Mouse (Mus musculus) hindbrain, embryonic 14.5 days (tissue): ENCODE measurements around the gene Mst1r. TPM values are rescaled to one million over a fixed set of nuclear protein-coding genes. Genes with fewer than 3 reads are reported as not detected.

ENCODE experiments used
- ATAC-seq: fragments of 200-750 bp; cut with Nextera tagmentation; 2 replicates; pipeline ENCODE4 v1.8.0; 2017; ENCODE audit warnings: moderate number of reproducible peaks, mild to moderate bottlenecking, moderate TSS enrichment, moderate library complexity; ENCODE audit not compliant: low FRiP score
- DNase-seq: peaks from one replicate; pipeline ENCODE4 v3.0.0-alpha.2; 2015; ENCODE audit warnings: low spot score
- H3K27ac ChIP-seq: fragments of 300-500 bp; sonication (generic); 2 replicates; pipeline ENCODE4 v1.5.1; 2014; ENCODE audit warnings: mild to moderate bottlenecking, moderate library complexity
- H3K27me3 ChIP-seq: fragments of 300-500 bp; sonication (generic); 2 replicates; pipeline ENCODE4 v1.6.1; 2014; ENCODE audit warnings: mild to moderate bottlenecking, low read length, mixed read lengths; ENCODE audit not compliant: control insufficient read depth, insufficient read depth
- H3K36me3 ChIP-seq: fragments of 300-500 bp; sonication (generic); replicated peaks from 2 replicates; pipeline ENCODE4 v1.6.1; 2014; ENCODE audit not compliant: control insufficient read depth, insufficient read depth
- H3K4me1 ChIP-seq: fragments of 300-500 bp; sonication (generic); replicated peaks from 2 replicates; pipeline ENCODE4 v1.6.1; 2014; ENCODE audit warnings: antibody characterized with exemption, low read length, mixed read lengths; ENCODE audit not compliant: control insufficient read depth, insufficient read depth
- H3K4me2 ChIP-seq: fragments of 300-500 bp; sonication (generic); replicated peaks from 2 replicates; pipeline ENCODE4 v1.6.1; 2014; ENCODE audit warnings: mild to moderate bottlenecking, moderate library complexity
- H3K4me3 ChIP-seq: fragments of 300-500 bp; sonication (generic); replicated peaks from 2 replicates; pipeline ENCODE4 v1.5.1; 2014; ENCODE audit warnings: mild to moderate bottlenecking, low read length
- H3K9ac ChIP-seq: fragments of 300-500 bp; sonication (generic); 2 replicates; pipeline ENCODE4 v1.6.1; 2014
- H3K9me3 ChIP-seq: fragments of 300-500 bp; sonication (generic); 2 replicates; pipeline ENCODE4 v1.6.1; 2016; ENCODE audit warnings: low read length; ENCODE audit not compliant: control insufficient read depth
- WGBS: fragments of 180-500 bp; shearing (Covaris S2); extraction: QIAGEN DNeasy Blood & Tissue Kit; methylation state at CpG from one replicate; pipeline ENCODE4 v1.1.7; 2014; 5-methylcytosine and 5-hydroxymethylcytosine counted together
- polyA plus RNA-seq: library from polyadenylated mRNA; unstranded; fragments of >200 nt; fragmentation: Nextera tagmentation; extraction: Ambion mirVana; gene quantifications from 2 replicates; pipeline ENCODE4 v1.2.1, GENCODE M21; 2014

Mst1r gene
- polyA plus RNA-seq, 1 experiment from 2014 or later = 0.95 TPM

GRCm38 (mm10) chr9:107888267-107888850, 18.3 kb upstream of the Mst1r start:
- Histone ChIP-seq H3K4me1 (peaks cover 17% of the 10 kb centered on the region), H3K9me3 (no peaks in the 10 kb centered on the region), H3K9ac (peak overlapping the region; percentile 84), H3K4me2 (peak overlapping the region; percentile 67), H3K27ac (peak overlapping the region; percentile 81), H3K27me3 (peaks cover 6% of the 10 kb centered on the region), H3K36me3 (peaks cover 9% of the 10 kb centered on the region; the same call in 1 of the 2 replicates), H3K4me3 (peak overlapping the region; percentile 88)
- ATAC-seq (peak; percentile 74), DNase-seq (peak; percentile 38)
- WGBS = under 1% methylated on average over 18 of the region's 18 CpGs

GRCm38 (mm10) chr9:107890260-107890659, 16.4 kb upstream of the Mst1r start:
- H3K4me2 ChIP-seq = no peak overlapping the region
- no peak overlapping the region for H3K4me3 ChIP-seq
- no peak overlapping the region for H3K27ac ChIP-seq
- H3K9ac ChIP-seq = no peak overlapping the region
- H3K4me1 ChIP-seq = peaks cover 17% of the 10 kb centered on the region
- H3K9me3 ChIP-seq = no peaks in the 10 kb centered on the region
- peaks cover 6% of the 10 kb centered on the region for H3K27me3 ChIP-seq
- DNase-seq = no peak
- peaks cover 14% of the 10 kb centered on the region; the same call in 1 of the 2 replicates for H3K36me3 ChIP-seq
- ATAC-seq = no peak
- WGBS = 95% methylated on average over 6 of the region's 6 CpGs

GRCm38 (mm10) chr9:107891023-107891422, 15.7 kb upstream of the Mst1r start:
- Histone ChIP-seq H3K9ac (no peak overlapping the region), H3K36me3 (peaks cover 14% of the 10 kb centered on the region; the same call in 1 of the 2 replicates), H3K4me3 (no peak overlapping the region), H3K4me2 (no peak overlapping the region), H3K9me3 (no peaks in the 10 kb centered on the region), H3K4me1 (peaks cover 17% of the 10 kb centered on the region), H3K27ac (no peak overlapping the region), H3K27me3 (peaks cover 6% of the 10 kb centered on the region)
- 97% methylated on average over 1 of the region's 1 CpGs for WGBS
- DNase-seq (no peak), ATAC-seq (no peak)

GRCm38 (mm10) chr9:107898563-107898962, 8.1 kb upstream of the Mst1r start:
- 88% methylated on average over 10 of the region's 10 CpGs for WGBS
- peaks cover 40% of the 10 kb centered on the region for H3K36me3 ChIP-seq

GRCm38 (mm10) chr9:107899855-107900254, 6.8 kb upstream of the Mst1r start:
- Histone ChIP-seq H3K4me1 (no peaks in the 10 kb centered on the region; the same call in 1 of the 2 replicates), H3K9ac (no peak overlapping the region), H3K27me3 (peaks cover 15% of the 10 kb centered on the region; the same call in 1 of the 2 replicates), H3K4me2 (no peak overlapping the region), H3K27ac (no peak overlapping the region), H3K36me3 (peaks cover 36% of the 10 kb centered on the region), H3K4me3 (no peak overlapping the region), H3K9me3 (no peaks in the 10 kb centered on the region)
- WGBS = 70% methylated on average over 12 of the region's 12 CpGs
- no peak for DNase-seq
- ATAC-seq = no peak

More at GRCm38 (mm10) chr9:107898563-107898962, 8.1 kb upstream of the Mst1r start:
- no peak for ATAC-seq
- Histone ChIP-seq H3K4me2 (no peak overlapping the region), H3K9me3 (no peaks in the 10 kb centered on the region), H3K4me1 (no peaks in the 10 kb centered on the region; the same call in 1 of the 2 replicates), H3K27ac (no peak overlapping the region), H3K4me3 (no peak overlapping the region), H3K9ac (no peak overlapping the region), H3K27me3 (peaks cover 15% of the 10 kb centered on the region; the same call in 1 of the 2 replicates)
- no peak for DNase-seq

- Histone ChIP-seq H3K9ac (peak overlapping the region; percentile 44), H3K27ac (no peak overlapping the region), H3K4me3 (peak overlapping the region; percentile 25), H3K36me3 (peaks cover 36% of the 10 kb centered on the region), H3K27me3 (peaks cover 15% of the 10 kb centered on the region; the same call in 1 of the 2 replicates), H3K4me2 (peak overlapping the region; percentile 55), H3K9me3 (no peaks in the 10 kb centered on the region), H3K4me1 (no peaks in the 10 kb centered on the region; the same call in 1 of the 2 replicates)
- 4% methylated on average over 44 of the region's 44 CpGs for WGBS
- DNase-seq = peak; percentile 86
- peak; percentile 61; the same call in 1 of the 2 replicates for ATAC-seq
These were observed 5.6 kb upstream of the Mst1r start for GRCm38 (mm10) chr9:107900840-107901626.

- no peak for DNase-seq
- WGBS = 12% methylated on average over 17 of the region's 17 CpGs
- H3K4me1 ChIP-seq = no peaks in the 10 kb centered on the region; the same call in 1 of the 2 replicates
- no peak overlapping the region for H3K27ac ChIP-seq
- H3K9ac ChIP-seq = no peak overlapping the region
- H3K4me2 ChIP-seq = peak overlapping the region; percentile 55
- H3K27me3 ChIP-seq = peaks cover 15% of the 10 kb centered on the region; the same call in 1 of the 2 replicates
- ATAC-seq = no peak
- H3K4me3 ChIP-seq = no peak overlapping the region; the same call in 1 of the 2 replicates
- H3K36me3 ChIP-seq = peaks cover 36% of the 10 kb centered on the region
- H3K9me3 ChIP-seq = no peaks in the 10 kb centered on the region
These were observed 5.1 kb upstream of the Mst1r start for GRCm38 (mm10) chr9:107901627-107901914.

GRCm38 (mm10) chr9:107904726-107905125, 1.9 kb upstream of the Mst1r start:
- 5% methylated on average over 4 of the region's 4 CpGs for WGBS

More at GRCm38 (mm10) chr9:107904726-107905125, 1.9 kb upstream of the Mst1r start:
- peaks cover 7% of the 10 kb centered on the region; the same call in 1 of the 2 replicates for H3K27me3 ChIP-seq
- no peak overlapping the region for H3K4me2 ChIP-seq
- H3K4me3 ChIP-seq = no peak overlapping the region
- H3K9ac ChIP-seq = no peak overlapping the region
- ATAC-seq (peak; percentile 64; the same call in 1 of the 2 replicates), DNase-seq (peak; percentile 96)
- H3K36me3 ChIP-seq = peaks cover 13% of the 10 kb centered on the region
- H3K27ac ChIP-seq = no peak overlapping the region
- peaks cover 3% of the 10 kb centered on the region; the same call in 1 of the 2 replicates for H3K4me1 ChIP-seq
- H3K9me3 ChIP-seq = no peaks in the 10 kb centered on the region
